Mouse (Mus musculus) frontal cortex, adult 2 months (tissue): ENCODE results near the gene Rasal1. TPM values are rescaled to one million over a fixed set of nuclear protein-coding genes. Genes with fewer than 3 reads are reported as not detected.

Source experiments
- DNase-seq, 2 experiments: peaks; one replicate each; pipeline ENCODE4 v3.0.0; 2022; ENCODE audit warnings: low spot score in 1 of 2; ENCODE audit errors: extremely low spot score in 1 of 2
- polyA plus RNA-seq: library from polyadenylated mRNA; depleted of rRNA; stranded (reverse); fragments of >200 nt; gene quantifications from 2 replicates; pipeline ENCODE4 v1.2.3, GENCODE M21; 2012

The Rasal1 gene
- polyA plus RNA-seq, 1 experiment: 71.7 TPM

GRCm38 (mm10) chr5:120688434-120688833 lies 39.8 kb downstream of the Rasal1 start:
- DNase-seq: no peak

- no peak for DNase-seq
These were observed 41.8 kb downstream of the Rasal1 start for GRCm38 (mm10) chr5:120690417-120690816.

- no peak for DNase-seq
These were observed 43.4 kb downstream of the Rasal1 start for GRCm38 (mm10) chr5:120692034-120692433.

DNA sequence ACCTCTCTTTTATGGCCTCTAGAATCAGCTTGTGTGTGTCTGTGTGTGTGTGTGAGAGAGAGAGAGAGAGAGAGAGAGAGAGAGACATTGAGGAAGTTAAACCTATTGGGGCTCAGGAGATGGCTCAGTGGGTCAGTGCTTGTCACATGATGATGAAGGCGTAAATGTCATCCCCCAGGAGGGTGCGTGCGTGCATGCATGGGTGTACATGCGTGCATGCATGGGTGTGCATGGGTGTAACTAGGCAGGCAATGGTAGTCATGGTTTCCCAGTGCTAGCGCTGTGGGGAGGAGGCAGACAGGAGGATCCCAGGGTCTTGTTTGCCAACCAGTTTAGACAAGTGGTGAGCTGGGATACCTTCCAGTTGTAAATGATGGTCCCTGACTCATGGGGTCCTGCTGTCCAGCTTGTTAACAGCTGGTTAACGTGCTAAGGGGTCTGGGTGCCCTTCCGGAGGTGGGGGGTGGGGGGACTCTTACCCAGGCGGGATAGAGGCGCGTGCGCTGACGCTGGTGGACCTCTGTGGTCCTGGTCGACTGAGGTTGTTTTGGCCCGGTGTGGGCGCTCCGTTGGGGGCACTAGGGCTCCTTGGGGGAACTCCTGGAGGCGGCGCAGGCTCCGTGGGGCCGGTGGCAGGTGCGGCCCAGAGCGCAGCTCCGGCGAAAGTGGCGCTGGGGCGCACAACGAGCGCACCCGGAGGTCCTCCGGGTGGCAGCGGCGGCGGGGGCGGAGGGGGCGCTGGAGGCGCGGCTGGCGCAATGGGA lies 45.5 kb downstream of the Rasal1 start:
- no peak for DNase-seq

GRCm38 (mm10) chr5:120694695-120695074 lies 46.1 kb downstream of the Rasal1 start:
- no peak for DNase-seq

- no peak for DNase-seq
These were observed 47.6 kb downstream of the Rasal1 start for GRCm38 (mm10) chr5:120696057-120696743.

DNA sequence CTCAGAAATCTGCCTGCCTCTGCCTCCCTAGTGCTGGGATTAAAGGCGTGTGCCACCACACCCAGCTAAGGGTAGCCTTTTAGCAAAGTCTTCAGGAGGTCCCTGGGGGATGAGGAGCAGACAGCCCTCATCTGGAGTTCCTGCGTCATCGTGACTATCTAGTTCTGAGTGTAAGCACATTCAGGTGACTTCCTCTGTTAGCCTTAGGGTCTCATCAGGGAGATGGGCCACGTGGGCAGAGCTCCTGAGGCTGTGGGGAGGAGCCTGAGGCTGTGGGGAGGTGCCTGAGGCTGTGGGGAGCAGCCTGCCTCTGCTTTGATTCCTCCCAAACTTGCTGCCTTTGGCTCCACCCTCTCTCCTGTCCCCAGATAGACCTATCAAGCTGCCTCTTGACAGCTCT lies 48.3 kb downstream of the Rasal1 start:
- no peak for DNase-seq

DNA sequence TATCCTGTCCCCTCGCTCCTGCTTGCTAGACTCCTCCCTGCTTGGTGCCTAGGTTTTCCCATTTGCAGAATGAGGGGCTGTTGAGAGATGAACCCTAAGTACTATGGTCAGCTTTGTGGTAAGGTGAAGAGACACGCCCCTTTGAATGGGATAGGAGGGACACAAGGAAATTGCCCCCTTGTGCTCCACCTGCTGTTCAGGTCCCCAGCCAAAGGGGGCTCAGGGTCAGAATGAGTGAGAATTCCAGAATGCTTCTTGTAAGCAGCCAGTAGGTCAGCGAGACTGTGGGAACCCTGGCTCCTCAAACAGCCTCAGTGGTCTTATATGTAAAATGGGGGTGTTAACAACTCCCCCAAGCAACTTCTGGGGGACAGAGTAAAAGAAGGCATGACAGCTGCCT lies 49.6 kb downstream of the Rasal1 start:
- no peak for DNase-seq

DNA sequence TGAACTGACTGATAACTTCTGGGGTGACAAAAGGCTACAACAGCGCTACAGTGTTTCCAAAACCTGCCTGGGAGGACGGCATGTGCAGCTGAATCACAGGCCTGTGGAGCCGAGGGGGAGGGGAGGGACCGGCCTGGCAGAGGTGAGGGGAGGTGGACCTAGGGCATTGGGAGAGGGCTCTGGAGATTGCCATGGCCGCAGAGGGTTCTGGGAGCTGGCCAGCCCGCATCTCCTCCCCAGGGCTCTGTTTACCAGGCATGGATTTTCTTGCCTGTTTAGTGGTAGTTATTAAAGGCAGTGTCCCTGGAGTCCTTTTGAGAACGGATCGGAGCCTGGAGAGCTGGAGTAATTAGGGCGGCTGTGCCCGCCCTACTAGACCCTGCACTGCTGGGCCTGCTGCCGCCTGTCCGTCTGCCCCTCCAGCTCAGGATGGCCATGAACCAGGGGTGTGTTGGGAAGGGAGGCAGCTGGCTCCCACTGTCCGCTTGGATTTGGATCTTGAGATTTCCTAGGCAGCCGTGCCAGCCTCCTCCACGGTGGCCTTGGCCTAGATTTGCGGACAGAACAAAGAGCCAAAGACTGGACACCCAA lies 50.3 kb downstream of the Rasal1 start:
- DNase-seq: no peak

DNA sequence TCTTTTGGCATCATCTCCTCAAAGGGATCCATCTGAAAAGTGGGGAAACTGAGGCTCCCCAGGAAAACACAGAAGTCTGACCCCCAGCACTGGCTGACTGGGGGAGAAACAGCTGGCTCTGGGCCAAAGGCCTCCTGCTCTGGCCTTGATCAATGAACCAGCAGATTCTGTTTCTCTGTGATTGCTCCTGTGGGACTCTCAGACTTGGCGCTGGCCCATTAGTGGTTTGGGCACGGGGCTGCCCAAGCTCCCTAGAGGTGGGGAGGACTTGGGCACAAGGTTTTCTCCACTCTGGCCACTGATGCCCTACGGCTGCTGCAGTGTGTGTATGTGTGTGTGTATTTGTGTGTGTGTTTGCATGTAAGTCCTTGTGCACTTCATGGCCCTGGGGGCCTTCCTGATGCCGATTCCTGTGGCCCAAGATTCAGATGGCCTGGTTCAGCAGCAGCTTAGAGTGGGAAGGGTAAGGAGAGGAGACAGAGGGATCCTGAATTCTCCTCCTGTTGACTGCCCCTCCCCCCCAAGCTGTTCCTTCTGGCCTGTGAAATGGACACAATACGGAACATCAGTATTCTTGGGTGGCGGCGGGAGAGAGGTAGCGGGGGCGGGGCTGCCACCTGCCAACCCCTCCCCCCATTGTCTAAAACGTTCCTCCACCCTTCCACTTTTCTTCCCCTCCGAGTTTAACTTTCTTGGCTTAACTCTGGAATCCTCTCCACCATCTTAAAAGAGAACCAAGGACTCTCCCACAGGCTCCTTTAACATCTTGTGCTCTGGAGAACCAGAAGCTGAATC lies 52.6 kb downstream of the Rasal1 start:
- DNase-seq: no peak

GRCm38 (mm10) chr5:120702421-120702820 lies 53.8 kb downstream of the Rasal1 start:
- DNase-seq: no peak

DNA sequence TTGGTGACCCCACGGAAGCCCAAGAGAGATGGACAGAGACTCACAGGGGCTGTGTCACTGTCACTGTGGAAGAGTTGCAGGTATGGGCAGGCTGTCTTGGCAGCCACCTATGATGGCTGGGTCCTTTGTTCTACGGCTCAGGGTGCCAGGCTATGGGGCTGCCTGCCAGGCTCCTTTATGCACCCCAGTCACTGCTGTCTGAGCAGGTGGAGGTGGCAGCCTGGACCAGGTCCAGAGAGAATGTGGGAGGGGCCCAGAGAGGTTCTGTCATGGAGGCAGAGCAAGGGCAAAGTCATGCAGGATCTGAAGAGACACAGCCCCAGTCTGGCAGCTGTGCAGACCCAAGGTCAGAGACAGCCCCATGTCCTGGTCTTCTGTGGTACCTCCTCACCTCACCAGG lies 54.4 kb downstream of the Rasal1 start:
- no peak for DNase-seq

DNA sequence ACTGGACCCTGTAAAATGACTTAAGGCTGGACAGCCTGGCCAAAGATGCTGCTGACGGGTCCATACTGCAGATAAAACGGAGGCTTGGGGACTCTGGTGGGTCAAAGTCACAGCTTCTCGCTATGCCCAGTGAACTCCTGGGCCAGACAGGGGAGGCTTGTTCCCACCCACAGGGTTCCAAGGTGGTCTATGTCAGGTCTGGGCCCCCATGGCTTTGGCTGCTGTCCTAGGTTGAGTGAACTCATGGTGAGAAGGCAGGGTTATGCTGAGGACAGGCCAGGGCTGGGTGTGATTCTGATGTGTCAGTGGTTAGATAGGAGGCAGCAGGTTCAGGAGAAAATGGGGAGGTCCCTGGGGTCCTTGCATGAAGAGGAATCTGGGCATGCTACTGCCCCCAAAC lies 55.0 kb downstream of the Rasal1 start:
- no peak for DNase-seq

- DNase-seq: no peak
These were observed 55.8 kb downstream of the Rasal1 start for GRCm38 (mm10) chr5:120704421-120704820.

GRCm38 (mm10) chr5:120706541-120706940 lies 57.9 kb downstream of the Rasal1 start:
- DNase-seq: no peak

- no peak for DNase-seq
These were observed 58.4 kb downstream of the Rasal1 start for GRCm38 (mm10) chr5:120706976-120707375.

- DNase-seq: peak in 1 of 2 experiments; percentile 41
These were observed 61.7 kb downstream of the Rasal1 start for GRCm38 (mm10) chr5:120710161-120710825.

- DNase-seq: no peak
These were observed 62.2 kb downstream of the Rasal1 start for GRCm38 (mm10) chr5:120710826-120711248.

DNA sequence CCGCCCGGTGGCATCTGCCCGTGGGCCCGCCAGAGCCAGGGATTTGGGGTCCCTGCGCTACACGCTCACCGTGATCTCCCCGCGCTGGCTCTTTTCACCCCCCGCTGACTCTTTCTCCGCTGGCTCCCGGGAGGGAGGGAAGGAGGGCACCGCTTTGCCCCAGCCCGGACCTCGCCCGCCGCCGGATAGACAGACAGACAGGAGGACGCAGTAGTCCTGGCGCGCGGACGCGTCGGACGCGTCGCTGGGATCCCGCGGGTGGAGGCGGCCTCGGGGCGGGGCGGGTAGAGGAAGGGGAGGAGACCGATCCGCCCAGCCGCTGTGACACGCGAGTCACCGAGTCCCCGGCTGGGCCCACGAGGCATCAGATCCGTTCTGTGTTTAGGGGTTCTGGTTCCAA lies 62.8 kb downstream of the Rasal1 start:
- peak in 1 of 2 experiments; percentile 84 for DNase-seq

DNA sequence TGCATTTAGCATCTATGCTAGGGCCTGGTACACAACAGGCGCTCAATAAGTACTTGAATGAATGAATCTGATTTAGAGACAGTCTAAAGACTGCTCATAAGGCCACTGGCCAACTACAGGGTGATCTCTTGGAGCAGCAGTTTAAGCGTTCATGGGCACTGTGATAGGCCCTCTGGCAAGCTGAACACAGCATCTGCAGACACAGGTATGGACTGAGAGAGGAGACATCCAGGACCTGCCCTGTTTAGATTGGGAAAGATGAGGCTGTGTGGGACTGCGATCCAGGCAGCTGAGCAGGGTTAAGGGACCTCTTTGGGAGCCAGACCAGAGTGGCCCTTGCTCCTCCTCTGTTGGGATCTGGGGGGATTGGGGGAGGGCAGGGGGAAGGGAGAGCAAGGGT lies 63.2 kb downstream of the Rasal1 start, which contains the start of gene Dtx1:
Gene Dtx1 (minus strand): TSS at position 101 of the 400 bp plus-strand sequence.
- no peak for DNase-seq
